Mouse (Mus musculus) liver, adult 2 months (tissue): ENCODE results near the gene Rpl31.

ENCODE experiments used
- CTCF ChIP-seq: fragments of 200-500 bp; IDR thresholded peaks from 2 replicates; pipeline ENCODE4 v1.5.1; 2011; ENCODE audit warnings: low read depth, low read length, control low read depth
- POLR2A ChIP-seq: fragments of 200-500 bp; IDR thresholded peaks from 2 replicates; pipeline ENCODE4 v1.6.1; 2011; ENCODE audit warnings: low read length, control low read depth; ENCODE audit not compliant: insufficient read depth; ENCODE audit errors: extremely low read depth

DNA sequence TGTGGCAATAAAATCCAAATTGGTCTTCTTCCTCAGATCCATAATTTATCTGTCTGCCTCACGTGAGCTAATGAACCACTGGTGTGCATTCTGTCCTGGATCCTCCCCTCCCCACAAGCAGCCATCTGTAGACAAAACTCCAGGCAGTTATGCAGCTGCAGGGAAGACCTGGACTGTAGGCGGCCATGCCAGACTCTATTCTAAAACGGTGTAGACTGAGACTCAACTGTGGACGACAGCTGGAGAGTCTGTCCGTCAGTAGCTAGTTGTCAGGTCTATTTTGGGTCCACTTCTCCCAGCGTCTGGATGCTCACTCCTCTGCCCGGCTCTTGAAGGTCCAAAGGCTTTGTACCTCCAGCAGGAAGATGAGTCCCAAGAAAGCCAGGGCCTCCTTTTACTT lies 40.1 kb upstream of the Rpl31 start:
- TF ChIP-seq CTCF (no peak), POLR2A (no peak)
